Mouse (Mus musculus) lung, postnatal 0 days (tissue): Measurements from ENCODE around the gene Pgpep1l.

Source experiments
- CTCF ChIP-seq: IDR thresholded peaks from 2 replicates; pipeline ENCODE4 v1.5.1; 2016; ENCODE audit warnings: antibody characterized with exemption, mild to moderate bottlenecking
- EP300 ChIP-seq: IDR thresholded peaks from 2 replicates; pipeline ENCODE4 v1.6.1; 2016; ENCODE audit warnings: antibody characterized with exemption, mild to moderate bottlenecking, control low read depth

GRCm38 (mm10) chr7:68258326-68259150 lies 5.5 kb downstream of the Pgpep1l start:
- TF ChIP-seq CTCF: no peak
- TF ChIP-seq EP300: no peak
